Mouse (Mus musculus) gastrocnemius, adult 8-10 months (tissue): ENCODE measurements around the gene Pde4a. TPM values are rescaled to one million over a fixed set of nuclear protein-coding genes. Genes with fewer than 3 reads are reported as not detected.
"Not testable (repeated sequence)": the region's sequence is repeated elsewhere in the genome, so short reads cannot be mapped to it uniquely, and the experiment has no call there.

Source experiments
- DNase-seq, 2 experiments: peaks; one replicate each; pipeline ENCODE4 v3.0.0; 2022; ENCODE audit warnings: low spot score in 2 of 2
- total RNA-seq, 4 experiments: library from RNA; stranded (reverse); gene quantifications; 2 replicates each; pipeline ENCODE4 v1.2.4; 2022

Pde4a gene
- total RNA-seq, 4 experiments from 2014 or later = 40.7 to 51.5 (median 47.0) TPM

GRCm38 (mm10) chr9:21216050-21216841 lies 50.7 kb downstream of the Pde4a start:
- DNase-seq = no peak

DNA sequence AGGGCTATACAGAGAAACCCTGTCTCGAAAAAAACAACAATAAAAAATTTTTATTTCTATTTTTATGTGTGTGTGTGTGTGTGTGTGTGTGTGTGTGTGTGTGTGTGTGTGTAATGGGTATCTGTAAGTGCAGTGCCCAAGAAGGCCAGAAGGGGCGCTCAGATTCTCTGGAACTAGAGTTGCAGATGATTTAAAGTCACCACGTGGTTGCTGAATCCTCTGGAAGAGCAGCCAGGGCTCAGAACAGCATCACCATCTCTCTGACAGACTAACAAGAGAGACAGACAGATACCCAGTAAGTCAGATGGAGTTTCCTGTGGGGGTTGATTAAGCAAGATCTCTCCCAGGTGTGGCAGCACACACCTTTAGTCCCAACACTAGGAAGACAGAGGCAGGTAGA lies 54.3 kb downstream of the Pde4a start:
- DNase-seq = no peak

DNA sequence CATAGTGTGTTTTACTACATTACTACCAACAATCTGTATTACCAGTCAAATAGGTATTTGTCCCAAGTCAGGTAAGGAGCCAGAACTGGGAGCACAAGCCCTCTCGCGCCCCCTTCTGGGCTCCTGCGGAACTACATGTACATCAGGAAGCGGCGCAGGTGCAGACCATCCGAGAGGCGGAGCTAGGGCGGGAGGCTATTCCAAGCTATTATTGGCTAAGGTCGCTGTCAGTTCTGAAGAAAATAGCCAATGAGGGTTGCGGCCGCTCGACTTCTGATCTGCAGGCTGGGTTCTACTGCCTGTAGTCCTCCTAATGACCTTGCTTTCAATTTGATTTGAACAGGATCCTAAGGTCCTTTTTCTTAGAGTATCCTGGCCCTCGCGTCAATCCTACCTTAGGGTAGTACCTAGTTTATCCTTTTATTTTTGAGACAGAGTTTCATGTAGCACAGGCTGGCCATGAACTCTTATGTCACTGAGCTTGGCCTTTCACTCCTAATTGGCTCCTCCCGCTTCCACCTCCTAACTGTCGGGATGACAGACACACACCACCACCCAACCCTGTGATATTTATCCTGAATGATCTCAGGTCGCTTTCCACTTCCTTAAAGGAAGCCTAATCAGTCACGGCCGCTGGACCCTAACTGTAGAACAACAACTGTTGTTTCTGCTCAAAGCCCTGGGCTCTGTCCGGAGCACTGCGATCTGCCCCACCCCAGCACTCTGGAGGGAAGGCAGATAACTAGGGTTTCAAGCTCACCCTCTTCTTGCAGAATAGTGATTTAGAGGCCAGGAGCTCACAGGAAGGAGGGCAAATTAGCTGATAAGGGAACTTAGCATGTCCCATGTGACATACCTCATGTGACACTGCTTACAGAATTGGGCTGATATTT lies 55.2 kb downstream of the Pde4a start:
- DNase-seq = peak; percentile 89

- no peak for DNase-seq
Observed at GRCm38 (mm10) chr9:21221383-21221929, 55.9 kb downstream of the Pde4a start.

- DNase-seq = not testable (repeated sequence)
Observed at GRCm38 (mm10) chr9:21223490-21223889, 58.0 kb downstream of the Pde4a start.

DNA sequence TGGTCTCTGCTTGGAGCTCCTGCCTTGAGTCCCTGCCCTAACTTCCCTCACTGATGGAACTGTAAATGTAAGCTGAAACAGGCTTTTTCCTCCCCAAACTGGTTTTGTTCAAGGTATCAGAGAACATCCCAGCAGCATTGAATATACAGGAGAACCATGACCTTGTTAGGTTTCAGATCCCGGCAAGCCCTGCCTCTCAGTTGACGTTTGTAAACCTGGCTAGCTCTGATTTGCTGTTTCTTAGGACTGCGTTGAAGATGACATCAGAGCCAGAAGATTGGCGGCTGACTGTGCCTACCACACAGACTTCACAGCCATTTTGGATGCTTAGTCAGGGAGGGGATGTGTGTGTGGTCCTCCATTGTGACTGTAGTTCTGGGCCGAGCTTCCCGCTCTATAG lies 58.4 kb downstream of the Pde4a start:
- no peak for DNase-seq

GRCm38 (mm10) chr9:21224576-21225414 lies 59.3 kb downstream of the Pde4a start:
- DNase-seq = no peak

DNA sequence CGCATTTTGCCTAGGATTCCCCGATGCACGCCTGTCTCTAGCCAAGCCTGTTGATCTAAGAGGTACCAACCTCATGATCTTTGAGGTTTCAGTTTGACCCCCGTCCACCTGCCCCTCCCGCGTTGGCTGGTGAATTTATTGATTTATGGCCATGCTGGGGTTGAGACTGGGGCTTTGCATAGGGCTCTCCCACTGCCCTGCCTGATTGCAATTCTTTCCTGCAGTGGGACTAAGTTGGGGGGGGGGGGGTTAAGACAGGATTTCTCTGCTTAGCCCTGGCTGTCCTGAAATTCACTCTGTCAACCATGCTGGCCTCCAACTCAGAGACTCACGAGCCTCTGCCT lies 59.9 kb downstream of the Pde4a start:
- DNase-seq = no peak

- no peak for DNase-seq
Observed at GRCm38 (mm10) chr9:21227342-21227741, 61.8 kb downstream of the Pde4a start.

DNA sequence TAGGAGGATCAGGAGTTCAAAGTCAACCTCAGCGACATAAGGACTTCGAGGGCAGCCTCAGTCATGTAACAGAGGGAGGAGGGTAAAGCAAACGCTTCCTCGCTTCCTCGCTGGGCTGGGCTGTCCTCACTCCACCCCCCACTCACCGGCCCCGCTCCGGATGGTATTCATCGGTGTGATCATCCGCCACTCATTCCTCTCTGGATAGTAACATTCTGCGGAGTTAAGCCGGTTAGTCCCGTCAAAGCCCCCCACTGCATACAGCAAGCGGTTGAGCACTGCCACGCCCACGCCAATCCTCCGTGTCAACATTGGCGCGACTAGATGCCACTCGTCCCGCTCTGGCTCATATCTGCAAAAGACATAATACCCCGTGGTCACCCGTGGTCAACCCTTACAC lies 66.0 kb downstream of the Pde4a start:
- no peak for DNase-seq

DNA sequence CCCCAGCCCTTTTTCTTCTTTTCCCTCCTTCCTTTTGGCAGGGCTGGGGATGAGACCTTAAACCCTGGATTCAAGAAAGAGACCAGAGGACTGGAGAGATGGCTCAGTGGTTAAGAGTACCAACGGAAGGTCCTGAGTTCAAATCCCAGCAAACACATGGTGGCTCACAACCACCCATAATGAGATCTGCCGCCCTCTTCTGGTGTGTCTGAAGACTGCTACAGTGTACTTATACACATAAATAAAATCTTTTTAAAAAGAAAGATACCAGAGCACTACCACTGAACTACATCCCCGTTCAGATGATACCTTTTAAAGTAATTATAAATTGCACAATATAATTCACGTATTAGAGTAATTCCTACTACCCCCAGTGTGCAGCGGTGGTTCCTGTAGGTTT lies 67.4 kb downstream of the Pde4a start:
- DNase-seq = no peak

DNA sequence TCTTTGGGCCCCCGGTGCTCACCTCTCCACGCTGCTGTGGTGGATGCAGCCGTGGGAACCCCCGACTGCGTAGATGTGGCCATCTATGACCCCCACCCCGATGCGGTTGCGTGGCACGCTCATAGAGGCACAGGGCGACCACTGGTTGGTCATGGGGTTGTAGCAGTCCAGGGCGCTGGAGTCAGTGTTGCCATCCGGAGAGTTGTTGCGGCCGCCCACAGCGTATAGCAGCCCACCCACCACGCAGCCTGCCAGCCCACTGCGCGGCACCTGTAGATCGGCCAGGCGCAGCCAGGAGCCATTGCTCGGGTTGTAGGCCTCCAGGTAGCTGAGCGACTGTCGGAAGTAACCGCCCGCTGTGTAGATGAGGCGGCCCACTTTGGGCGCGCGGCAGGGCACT lies 67.9 kb downstream of the Pde4a start:
- no peak for DNase-seq

GRCm38 (mm10) chr9:21233805-21234204 lies 68.3 kb downstream of the Pde4a start:
- DNase-seq = no peak

DNA sequence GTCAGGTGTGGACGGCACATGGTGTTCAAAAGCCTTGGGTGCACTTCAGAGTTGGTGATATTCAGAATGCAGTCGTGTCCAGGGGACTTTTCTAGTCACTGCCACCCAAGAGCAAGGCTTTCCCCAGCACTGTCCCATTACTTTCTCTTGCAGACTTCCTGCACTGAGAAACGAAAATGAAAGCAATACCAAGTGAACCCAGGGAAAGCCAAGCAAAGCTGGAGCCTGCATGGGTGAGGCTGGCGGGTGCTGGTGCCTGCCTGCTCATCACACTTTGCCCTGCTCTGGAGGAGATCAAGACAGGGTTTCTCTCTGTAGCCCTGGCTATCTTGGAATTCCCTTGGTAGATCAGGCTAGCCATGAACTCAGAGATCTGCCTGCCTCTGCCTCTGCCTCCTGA lies 69.8 kb downstream of the Pde4a start:
- no peak for DNase-seq

DNA sequence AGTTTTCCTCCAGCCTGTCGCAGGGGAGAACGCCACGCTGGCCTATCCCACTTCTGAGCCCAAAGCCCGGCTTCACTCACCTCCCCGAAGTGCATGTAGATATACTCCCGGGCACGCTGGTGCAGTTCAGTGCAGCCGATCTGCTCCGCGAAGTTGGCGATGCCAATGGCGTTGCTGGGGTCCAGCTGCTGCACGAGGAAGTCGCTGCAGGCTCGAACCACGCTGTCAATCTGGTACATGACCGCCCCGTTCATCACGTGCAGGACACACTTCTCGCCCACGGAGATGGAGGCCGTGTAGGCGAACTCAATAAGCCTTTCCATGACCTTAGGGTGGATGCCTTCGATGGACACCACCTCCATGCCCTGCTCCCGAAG lies 71.5 kb downstream of the Pde4a start:
- no peak for DNase-seq

DNA sequence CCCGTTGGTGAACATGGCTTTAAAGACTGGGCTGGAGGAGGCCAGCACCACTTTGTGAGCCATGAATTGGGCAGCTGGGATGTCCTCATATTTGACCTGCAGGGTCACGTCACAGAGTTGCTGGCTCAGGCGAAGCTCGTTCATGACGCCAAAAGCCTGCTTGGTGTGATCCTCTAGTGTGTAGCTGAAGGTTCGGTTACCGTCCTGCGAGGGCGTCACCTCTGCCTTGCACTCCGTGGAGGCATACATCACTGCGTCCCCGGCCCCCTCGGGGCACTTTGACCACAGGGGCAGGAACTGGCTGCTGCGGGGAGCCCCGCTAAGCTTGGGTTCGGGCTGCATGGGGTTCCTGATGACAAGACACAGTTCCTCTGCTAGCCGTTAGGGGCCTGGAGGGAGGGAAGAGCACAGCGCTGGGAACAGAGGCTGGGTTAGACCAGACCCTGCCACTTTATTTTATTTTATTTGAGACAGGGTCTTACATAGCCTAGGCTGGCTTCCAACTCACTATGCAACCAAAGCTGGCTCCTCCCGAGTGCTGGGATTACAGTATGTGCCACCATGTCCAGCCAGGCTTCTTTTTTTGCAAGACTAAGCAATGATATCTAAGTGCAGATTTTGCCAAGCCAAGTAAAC lies 72.0 kb downstream of the Pde4a start:
- DNase-seq = no peak

GRCm38 (mm10) chr9:21238004-21238732 lies 72.7 kb downstream of the Pde4a start:
- no peak for DNase-seq

DNA sequence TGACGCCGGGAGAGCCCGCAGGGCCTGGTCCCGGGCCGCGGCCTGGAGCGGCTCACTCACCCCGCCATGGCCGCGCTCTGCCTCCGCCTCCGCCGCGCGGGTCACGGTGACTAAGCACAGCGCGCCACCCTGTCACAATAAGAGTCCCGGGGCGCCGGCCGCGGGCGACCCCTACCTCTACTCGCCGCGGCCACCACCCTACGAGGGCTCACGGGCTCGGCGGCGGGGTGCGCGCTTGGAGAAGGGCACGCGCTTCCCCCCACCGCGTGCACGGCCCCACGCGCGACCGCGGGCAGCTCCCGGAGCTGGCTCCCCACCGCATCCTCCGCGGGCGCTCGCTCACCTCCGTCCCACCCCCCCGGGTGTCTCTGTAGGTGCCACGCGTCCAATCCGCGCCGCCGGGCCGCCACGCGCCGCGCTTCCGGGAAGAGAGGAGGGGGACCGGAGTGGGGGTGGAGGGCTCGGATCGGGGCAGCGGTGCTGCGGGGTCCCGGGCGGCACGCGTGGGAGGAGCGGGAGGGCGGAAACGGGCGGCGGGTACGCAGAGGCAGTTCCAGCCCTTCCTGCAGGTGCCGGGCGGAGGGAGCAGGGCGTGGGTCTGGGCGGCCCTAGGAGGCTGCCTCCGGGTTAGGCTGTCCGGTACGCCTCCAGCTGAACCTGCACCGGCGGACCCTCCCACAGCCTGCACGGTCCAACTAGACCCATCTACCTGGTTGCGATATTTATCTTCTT lies 73.4 kb downstream of the Pde4a start, which contains the start of gene Keap1:
Gene Keap1 (minus strand): TSS at position 629 of the 732 bp plus-strand sequence.
- DNase-seq = peak; percentile 65 to 75

DNA sequence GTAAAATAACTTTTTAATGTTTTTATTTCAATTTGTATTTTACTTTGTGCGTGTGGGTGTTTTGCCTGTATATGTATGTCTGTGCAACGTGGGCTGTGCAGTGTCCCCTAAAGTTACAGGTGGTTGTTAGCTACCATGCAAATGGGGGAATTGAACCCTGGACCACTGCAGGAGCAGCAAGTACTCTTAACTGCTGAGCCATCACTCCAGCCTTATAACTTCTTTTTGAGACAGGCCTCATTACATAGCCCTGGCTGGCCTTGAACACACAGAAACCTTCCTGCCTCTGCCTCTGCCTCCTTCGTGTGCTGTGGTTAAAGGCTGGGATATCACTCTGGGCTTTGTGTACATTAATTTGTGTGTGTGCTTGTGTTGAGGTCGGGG lies 73.9 kb downstream of the Pde4a start:
- DNase-seq = no peak

DNA sequence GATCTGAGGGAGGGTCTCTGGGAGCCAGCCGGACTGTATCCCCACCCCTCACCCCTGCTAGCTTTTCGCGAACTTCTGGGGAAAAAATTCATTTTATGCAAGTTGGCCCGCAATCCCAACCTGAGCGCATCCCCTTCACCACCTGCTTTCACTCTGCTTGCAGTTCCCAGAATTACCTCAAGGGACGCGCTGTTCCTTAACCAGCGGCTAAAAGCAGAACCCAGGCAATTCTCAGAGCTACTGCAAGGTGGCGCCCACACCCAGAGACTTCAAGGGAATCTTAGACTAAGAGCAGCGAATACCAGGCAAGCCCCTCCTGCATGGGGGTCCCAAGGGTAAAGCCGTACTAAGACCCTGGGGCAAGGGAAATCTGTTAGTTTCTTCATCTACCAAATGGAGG lies 75.8 kb downstream of the Pde4a start:
- peak; percentile 54 to 68 for DNase-seq
